Mouse (Mus musculus): ENCODE data around the gene Zfp382.
"Not testable (repeated sequence)": the region's sequence is repeated elsewhere in the genome, so short reads cannot be mapped to it uniquely, and the experiment has no call there.

DNA sequence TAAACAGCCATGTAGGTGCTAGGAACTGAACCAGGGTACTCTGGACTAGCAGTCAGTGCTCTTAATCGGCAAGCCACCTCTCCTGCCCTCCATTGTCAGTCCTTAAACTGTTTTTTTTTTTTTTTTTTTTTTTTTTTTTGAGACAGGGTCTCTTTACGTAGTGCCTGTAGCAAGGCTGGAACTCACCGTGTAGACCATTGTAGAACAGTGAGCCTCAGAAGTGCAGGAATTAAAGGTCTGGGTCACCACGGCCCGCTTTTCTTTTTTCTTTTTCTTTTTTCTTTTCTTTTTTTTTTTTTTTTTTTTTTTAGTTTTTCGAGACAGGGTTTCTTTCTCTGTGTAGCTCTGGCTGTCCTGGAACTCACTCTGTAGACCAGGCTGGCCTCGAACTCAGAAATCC is 61.4 kb downstream of the Zfp382 start:
- TF ChIP-seq CTCF (conservative IDR thresholded peaks at IDR 0.05; ENCODE audit: insufficient read depth, insufficient read length, low read depth, low read length); POLR2A (IDR thresholded peaks at IDR 0.05; ENCODE audit: low read depth, low read length): not testable (repeated sequence)
